Mouse (Mus musculus) heart, adult 8-10 months (tissue): ENCODE measurements around the gene Anln. TPM values are rescaled to one million over a fixed set of nuclear protein-coding genes. Genes with fewer than 3 reads are reported as not detected.
A peak's percentile ranks its signal among the peaks of the same experiment; 100 is the strongest.
"Not testable (repeated sequence)": the region's sequence is repeated elsewhere in the genome, so short reads cannot be mapped to it uniquely, and the experiment has no call there.

Source experiments
- DNase-seq: peaks from one replicate; pipeline ENCODE4 v3.0.0; 2022; ENCODE audit warnings: low spot score
- total RNA-seq, 4 experiments: library from RNA; stranded (reverse); gene quantifications; 2 replicates each; pipeline ENCODE4 v1.2.4; 2022

The Anln gene
- total RNA-seq, 4 experiments from 2014 or later: 0.84 to 2.0 (median 1.1) TPM

- DNase-seq: no peak
Measured at GRCm38 (mm10) chr9:22322381-22323211, 66.4 kb downstream of the Anln start.

DNA sequence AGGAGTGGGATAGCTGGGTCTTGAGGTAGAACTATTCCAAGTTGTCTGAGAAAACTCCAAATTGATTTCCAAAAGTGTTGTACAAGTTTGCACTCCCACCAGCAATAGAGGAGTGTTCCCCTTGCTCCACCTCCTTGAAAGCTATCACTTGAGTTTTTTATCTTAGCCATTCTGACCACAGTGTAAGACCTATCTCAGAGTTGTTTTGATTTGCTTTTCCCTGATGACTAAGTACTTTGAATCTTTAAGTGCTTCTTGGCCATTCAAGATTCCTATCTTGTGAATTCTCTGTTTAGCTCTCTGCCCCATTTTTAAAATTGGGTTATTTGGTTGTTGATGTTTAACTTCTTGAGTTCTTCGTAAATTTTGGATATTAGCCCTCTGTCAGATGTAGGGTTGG, 69.9 kb downstream of the Anln start:
- no peak for DNase-seq

DNA sequence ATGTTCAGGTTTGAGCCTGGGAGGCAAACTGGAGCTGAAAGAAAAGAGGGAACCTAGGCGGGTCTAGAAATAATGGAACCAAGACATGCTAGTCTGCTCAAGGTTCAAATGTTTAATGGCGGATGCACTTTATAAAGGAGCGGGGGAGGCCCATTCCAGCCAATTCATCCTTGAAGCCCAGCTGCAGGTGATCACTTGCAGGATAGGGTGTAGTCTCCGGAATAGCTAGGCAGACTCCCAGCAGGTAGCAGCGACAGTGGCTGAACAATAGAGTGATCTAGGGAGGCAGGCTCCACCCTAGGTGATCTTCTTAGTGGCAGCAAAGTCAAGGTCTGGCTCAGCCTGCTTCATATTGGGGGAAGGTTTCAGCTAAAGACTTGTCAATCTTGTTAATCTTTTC, 72.9 kb downstream of the Anln start:
- not testable (repeated sequence) for DNase-seq

DNA sequence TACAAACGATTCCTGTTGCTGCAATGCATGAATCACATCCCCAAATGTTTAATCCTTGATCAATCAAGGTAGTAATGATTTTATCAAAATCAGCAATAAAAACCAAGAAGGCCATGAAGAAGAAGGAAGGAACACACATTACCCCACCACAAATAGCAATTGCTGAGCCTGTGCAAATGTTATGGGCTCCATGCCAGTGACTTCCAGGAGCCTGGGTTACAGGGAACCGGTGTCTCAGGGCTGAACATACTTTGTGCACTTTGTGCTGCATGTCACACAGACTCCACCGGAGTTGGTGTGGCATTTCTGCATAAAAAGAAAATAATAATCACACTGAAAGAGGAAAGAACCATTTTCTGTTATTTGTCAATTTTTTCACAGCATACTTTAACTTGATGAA, 74.9 kb downstream of the Anln start:
- no peak for DNase-seq

DNA sequence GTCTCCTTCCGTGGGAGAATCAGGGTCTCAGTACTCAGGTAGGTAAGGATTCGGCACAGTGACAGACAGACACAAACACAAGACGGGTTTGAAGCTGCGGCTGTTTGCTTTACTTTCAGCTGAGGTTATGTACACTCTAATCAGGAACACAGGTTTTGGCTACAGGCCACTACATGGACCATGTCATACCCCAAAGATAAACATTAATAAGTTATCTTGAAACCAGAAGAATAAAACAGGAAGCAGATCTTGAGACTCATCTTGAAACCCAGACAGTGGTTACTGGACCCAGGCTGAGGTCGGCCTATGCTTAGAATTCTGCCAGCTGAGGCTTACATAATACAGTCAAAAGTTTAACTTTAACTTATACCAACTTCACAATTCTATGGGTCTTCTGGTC, 75.8 kb downstream of the Anln start:
- peak; percentile 6 for DNase-seq

- DNase-seq: peak; percentile 17
Measured at GRCm38 (mm10) chr9:22309651-22310050, 79.3 kb downstream of the Anln start.

- not testable (repeated sequence) for DNase-seq
Measured at GRCm38 (mm10) chr9:22307920-22308262, 81.1 kb downstream of the Anln start.

DNA sequence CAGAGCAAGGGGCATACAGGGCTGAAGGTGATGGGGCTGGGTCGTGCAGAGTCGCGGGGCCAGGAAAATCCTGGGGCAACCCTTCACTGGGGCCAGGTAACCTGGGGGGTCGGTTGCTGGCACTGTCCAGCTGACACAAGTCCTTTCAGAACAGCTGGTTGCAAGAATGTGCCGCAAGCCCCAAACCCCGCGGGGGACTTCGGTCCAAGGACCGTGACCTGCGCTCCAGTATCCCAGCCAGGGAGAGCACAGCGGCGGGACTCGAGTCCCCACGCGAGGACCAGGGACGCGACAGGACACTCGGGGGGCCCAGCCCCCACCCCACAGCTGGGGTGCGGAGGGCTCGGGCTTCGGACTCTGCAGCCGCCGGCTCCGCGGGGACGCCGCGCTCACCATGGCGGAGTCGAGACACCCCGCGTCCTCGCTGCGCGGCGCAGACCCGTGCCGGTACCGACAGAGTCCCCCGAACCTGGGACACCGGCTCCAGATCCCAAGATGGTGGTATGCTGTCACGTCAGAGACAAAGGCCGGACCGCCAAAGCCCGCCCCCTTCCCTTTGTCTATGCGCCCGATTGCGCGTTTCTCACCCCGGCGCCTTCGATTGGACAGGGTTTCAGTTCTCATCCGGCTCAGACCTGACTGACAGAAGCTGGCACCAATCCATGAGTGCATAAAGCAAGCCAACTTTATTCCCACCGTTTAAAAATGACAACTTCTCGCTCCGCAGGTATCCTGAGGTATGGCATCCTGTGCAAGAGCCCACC, 81.7 kb downstream of the Anln start, which contains the start of gene Zfp810:
Zfp810 (minus strand) TSS at position 493 of the 764 bp plus-strand sequence.
- DNase-seq: peak; percentile 91

GRCm38 (mm10) chr9:22306726-22307125, 82.3 kb downstream of the Anln start:
- no peak for DNase-seq

DNA sequence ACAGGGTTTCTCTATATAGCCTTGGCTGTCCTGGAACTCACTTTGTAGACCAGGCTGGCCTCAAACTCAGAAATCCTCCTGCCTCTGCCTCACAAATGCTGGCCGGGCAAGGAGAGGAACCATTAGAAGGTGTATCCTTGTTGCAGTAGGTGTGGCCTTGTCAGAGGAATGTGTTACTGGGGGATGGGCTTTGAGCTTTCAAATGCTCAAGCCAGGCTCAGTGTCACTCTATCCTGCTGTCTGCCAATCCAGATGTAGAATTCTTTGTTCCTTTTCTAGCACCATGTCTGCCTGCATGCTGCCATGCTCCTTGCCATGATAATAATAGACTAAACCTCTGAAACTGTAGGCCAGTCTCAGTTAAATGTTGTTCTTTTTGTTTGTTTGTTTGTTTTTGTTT, 86.8 kb downstream of the Anln start:
- no peak for DNase-seq

Other genes with a start within 250 kb of the Anln start
- 10 to 100 TPM; 48.6 to 53.6 (median 50.1) TPM for gene Pigyl, start 232.3 kb downstream of the Anln start, total RNA-seq
- under 1 TPM in 3 of 4 experiments, not detected in 1; 0.09 to 0.16 (median 0.16) TPM for gene Zfp872, start 201.1 kb downstream of the Anln start, total RNA-seq
- gene Zfp809, start 163.5 kb downstream of the Anln start, total RNA-seq: 10 to 100 TPM; 23.0 to 29.1 (median 28.4) TPM
- under 1 TPM; 0.08 to 0.49 (median 0.22) TPM for gene Zfp599, start 129.3 kb downstream of the Anln start, total RNA-seq
- 1 to 10 TPM; 4.5 to 8.9 (median 6.3) TPM for gene Zfp810, start 81.5 kb downstream of the Anln start, total RNA-seq
- under 1 TPM; 0.47 to 0.90 (median 0.57) TPM for gene 9530077C05Rik, start 22.3 kb upstream of the Anln start, total RNA-seq
- not detected for gene Gm17545, start 65.1 kb upstream of the Anln start, total RNA-seq
- 10 to 100 TPM; 41.3 to 47.6 (median 45.0) TPM for gene Rp9, start 80.6 kb upstream of the Anln start, total RNA-seq
- gene Bbs9, start 86.5 kb upstream of the Anln start, total RNA-seq: 10 to 100 TPM; 13.9 to 15.2 (median 14.9) TPM